Mouse (Mus musculus): ENCODE measurements around the gene Cd72. TPM values are rescaled to one million over a fixed set of nuclear protein-coding genes. Genes with fewer than 3 reads are reported as not detected.

Gene Cd72
- total RNA-seq (2023): 73.2 TPM

GRCm38 (mm10) chr4:43454041-43454836 lies at the start of gene Cd72:
Gene Cd72 (minus strand): TSS chr4:43454628.

GRCm38 (mm10) chr4:43499407-43500333 lies 45.2 kb upstream of the Cd72 start, which contains the start of gene Arhgef39:
Gene Arhgef39 (minus strand): TSS chr4:43499695.

DNA sequence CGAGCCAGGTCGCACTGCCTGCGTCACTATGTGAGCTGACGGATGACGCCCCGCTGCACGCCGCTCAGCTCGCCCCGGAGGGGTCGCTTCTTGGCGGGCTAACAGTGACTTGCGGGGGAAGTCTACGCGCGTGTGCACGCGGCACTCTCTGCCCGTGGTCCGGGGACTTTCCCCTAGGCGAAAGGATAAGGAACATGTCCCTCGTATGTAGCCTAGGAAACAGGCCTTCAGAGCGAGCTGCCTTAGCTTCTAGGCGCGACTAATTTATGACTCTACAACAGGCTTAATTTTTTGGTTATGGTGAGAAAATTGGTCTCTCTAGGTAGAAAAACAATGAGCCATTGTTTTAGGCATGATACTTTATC lies 38.4 kb upstream of the Cd72 start, which contains the start of gene Ccdc107:
Gene Ccdc107 (plus strand): TSS at position 80 of the 365 bp plus-strand sequence.

DNA sequence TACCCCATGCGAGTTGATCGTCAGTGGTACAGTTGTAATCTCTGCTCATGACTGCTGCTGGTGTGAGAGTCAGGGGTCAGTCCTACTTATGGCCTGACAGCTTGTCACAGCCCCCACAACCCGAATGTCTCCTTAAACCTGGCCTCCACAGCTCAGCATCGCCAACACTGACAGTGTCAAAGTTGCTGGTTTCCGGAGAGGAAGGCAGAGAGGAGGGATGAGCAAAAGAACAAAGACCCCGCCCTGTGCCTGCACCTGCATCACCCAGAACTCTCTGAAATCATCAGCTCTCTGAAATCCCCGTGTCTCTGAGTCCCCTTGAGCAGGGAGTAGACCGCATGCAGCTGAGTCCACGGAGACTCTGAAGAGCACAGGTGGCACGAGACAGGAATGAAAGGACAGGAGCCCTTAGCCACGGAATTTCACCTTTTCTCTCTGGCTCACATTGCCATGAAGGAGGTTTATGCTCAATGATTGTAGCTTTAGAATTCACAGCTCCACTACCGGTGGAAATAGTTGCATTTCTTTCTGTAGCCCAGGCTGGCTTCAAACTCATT lies 29.2 kb upstream of the Cd72 start, which contains the start of gene Sit1:
Gene Sit1 (minus strand): TSS at position 200 of the 557 bp plus-strand sequence.

GRCm38 (mm10) chr4:43441639-43442038 lies 12.8 kb downstream of the Cd72 start, which contains the start of gene Tesk1:
Gene Tesk1 (plus strand): TSS chr4:43441939.

GRCm38 (mm10) chr4:43428946-43429345 lies 25.5 kb downstream of the Cd72 start, which contains the start of gene Fam166b:
Gene Fam166b (minus strand): TSS chr4:43429134.

Other genes starting within 250 kb of the Cd72 start
- not detected for gene Atp8b5, start 187.5 kb downstream of the Cd72 start, total RNA-seq (2023)
- gene Rusc2, start 72.6 kb downstream of the Cd72 start, total RNA-seq (2023): not detected
- gene Fam166b, start 25.5 kb downstream of the Cd72 start, total RNA-seq (2023): not detected
- 39.7 TPM for gene Tesk1, start 12.7 kb downstream of the Cd72 start, total RNA-seq (2023)
- 52.7 TPM for gene Sit1, start 29.1 kb upstream of the Cd72 start, total RNA-seq (2023)
- 26.8 TPM for gene Ccdc107, start 38.3 kb upstream of the Cd72 start, total RNA-seq (2023)
- gene Arhgef39, start 45.1 kb upstream of the Cd72 start, total RNA-seq (2023): not detected
- gene Car9, start 52.3 kb upstream of the Cd72 start, total RNA-seq (2023): not detected
- gene Tpm2, start 69.1 kb upstream of the Cd72 start, total RNA-seq (2023): not detected
- 59.4 TPM for gene Creb3, start 107.7 kb upstream of the Cd72 start, total RNA-seq (2023)
- 286 TPM for gene Tln1, start 108.1 kb upstream of the Cd72 start, total RNA-seq (2023)
- gene Rgp1, start 124.1 kb upstream of the Cd72 start, total RNA-seq (2023): 54.6 TPM
- 29.9 TPM for gene Gba2, start 124.2 kb upstream of the Cd72 start, total RNA-seq (2023)
- not detected for gene Msmp, start 129.9 kb upstream of the Cd72 start, total RNA-seq (2023)
- 0.24 TPM for gene Npr2, start 177.3 kb upstream of the Cd72 start, total RNA-seq (2023)
- gene Spag8, start 199.0 kb upstream of the Cd72 start, total RNA-seq (2023): not detected
- 16.0 TPM for gene Hint2, start 201.8 kb upstream of the Cd72 start, total RNA-seq (2023)
- 2.0 TPM for gene Tmem8b, start 214.3 kb upstream of the Cd72 start, total RNA-seq (2023)
- gene Fam221b, start 214.5 kb upstream of the Cd72 start, total RNA-seq (2023): not detected
- not detected for gene Olfr70, start 246.2 kb upstream of the Cd72 start, total RNA-seq (2023)